Mouse (Mus musculus) embryo, embryonic 10 days (tissue): ENCODE measurements around the gene Mrpl23.

ENCODE experiments used
- DNase-seq: peaks from one replicate; pipeline ENCODE4 v3.0.0-alpha.2; 2015; ENCODE audit warnings: low spot score

The Mrpl23 gene

DNA sequence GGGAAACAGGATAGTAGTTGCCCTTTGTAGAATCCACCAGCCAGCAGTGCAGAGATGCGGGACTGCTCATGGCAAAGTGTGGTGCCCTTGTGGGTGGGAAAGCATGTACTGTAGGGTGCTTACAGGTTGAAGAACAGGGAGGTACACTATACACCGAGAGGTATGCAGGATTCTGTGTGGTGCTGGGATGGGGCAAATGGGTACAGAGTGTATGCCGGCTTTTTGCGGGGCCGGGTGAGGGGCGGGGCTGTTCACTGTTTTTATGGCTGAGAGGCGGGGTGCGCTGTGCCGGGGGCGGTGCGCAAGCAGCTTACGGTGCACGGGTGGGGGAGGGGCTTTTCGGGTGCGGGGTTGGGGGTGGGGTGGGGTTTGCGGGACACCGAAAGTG lies at the start of gene Mrpl23:
Gene Mrpl23, plus strand, starts transcription at position 16 of the 388 bp plus-strand sequence.
- DNase-seq, result no peak

GRCm38 (mm10) chr7:142483136-142483535 lies 49.4 kb upstream of the Mrpl23 start:
- peak; percentile 47 for DNase-seq

DNA sequence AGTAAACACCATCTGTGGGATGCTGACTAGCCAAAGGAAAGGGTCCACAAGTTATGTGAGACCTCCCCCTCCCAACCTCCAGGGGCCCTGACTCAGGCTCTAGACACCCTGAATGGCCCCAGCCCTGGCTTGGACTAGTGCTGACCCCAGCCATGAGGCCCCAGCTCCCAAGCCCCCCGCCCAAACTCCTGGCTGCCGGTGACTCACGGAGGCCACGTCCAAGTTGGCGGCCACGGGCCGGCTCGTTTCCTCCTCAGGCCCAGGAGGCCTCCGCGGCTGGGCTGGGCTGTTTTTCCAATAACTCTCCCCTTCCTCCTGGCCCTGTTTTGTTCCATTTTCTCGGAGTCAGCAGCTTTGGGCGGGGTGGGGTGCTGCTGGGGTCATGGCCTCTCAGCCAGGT lies 47.7 kb upstream of the Mrpl23 start:
- DNase-seq, result no peak

- DNase-seq, result no peak
Observed at GRCm38 (mm10) chr7:142486751-142487162, 45.7 kb upstream of the Mrpl23 start.

DNA sequence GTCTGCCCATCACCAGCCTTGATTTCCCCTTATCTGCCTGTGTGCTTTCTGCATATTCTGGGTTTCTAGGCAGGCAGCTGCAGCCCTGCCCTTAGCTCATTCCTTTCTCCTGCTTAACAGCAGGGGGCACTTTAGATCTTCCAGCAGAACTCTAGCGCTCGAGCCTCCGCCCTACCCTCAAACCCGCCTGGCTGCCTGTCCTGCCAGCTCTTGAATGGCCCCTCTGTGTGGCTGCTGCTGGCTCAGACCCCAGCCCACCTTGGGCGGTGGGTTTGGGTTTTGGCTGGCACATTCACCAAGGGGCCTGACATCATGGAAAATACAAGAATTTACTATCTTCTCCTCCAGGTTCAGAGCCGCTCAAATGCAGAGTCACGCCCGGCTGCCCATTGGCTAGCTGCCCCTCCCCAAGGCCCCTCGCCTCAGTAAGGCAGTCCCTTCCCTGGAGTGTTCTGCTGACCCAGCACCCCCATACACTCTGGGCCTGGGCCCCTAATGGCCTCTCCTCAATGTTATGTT lies 45.1 kb upstream of the Mrpl23 start:
- DNase-seq, result peak; percentile 89

GRCm38 (mm10) chr7:142488053-142488452 lies 44.4 kb upstream of the Mrpl23 start:
- no peak for DNase-seq

DNA sequence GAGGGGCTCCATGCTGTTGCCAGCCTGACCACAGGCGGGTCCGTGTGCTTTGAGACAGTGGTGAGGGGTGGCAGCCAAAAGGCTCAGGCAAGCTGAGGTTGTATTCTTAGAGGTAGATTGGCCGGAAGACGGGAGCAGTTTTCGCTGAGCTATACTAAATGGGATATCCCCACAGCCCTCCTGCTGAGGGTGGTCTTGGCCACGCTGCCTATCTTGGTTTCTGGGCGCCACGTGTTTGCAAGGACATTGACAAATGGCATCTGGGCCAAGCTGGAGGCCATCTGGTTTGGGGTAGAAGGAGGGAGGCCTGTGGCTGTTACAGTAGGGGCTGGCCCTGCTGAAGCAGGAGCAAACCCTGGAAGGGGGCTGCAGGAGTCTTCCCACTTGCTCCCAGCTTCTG lies 39.0 kb upstream of the Mrpl23 start:
- peak; percentile 65 for DNase-seq

DNA sequence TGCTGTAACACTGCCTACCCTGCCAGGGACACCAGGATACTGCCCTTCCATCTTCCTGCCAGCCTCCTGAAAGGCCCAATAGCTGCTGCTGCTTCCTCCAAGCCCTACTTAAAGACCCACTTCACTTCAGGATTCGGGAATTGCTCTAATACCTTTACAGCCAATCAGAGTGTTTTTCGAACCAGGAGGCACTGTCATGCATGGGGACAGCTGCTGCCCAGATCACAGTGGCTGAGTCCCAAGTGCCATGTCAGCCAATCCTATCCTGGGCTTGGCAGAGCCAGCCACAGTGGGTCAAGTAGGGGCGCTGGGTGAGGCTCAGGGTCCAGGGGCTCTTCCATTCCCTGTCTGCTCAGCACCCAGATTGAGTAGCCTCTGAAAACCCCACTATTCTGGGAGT lies 36.3 kb upstream of the Mrpl23 start:
- DNase-seq, result no peak

- no peak for DNase-seq
Observed at GRCm38 (mm10) chr7:142496800-142497199, 35.7 kb upstream of the Mrpl23 start.

DNA sequence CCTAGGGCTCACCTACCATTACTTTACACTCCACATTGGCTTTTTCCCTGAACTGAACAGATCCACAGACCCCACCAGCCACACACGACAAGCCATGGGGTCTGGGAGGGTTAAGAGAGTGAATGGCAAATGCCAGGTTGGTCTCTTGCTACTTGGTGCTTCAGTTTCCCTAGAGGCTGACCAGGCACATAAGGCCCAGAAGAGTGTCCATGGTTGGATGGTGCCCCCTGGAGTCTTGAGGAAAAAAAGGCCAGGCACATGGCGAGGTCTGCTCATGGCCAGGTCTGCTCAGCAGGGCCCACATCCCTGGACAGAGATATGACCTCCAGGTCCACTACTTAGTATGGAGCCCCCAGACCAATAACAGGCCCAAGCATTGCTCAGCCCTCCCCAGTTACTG lies 34.7 kb upstream of the Mrpl23 start:
- DNase-seq, result no peak

DNA sequence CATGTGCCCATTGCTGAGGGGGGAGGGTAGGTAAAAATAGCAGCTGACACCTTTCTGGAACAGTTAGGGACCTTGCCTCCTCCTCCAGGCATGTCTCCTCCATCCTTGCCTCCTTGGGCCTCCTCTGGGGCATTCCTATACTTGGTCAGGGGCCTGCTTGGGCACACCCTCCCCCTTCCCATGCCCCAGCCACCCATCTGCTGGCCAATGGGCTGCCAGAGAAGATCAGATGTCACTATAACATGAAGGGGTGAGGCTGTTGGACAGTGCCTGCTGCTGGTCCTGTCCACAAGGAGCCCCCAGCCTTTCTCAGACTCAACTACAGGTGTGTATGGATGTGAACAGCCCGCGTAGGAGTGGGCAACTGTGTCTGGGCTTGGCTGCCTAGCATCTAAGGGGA lies 33.9 kb upstream of the Mrpl23 start, which contains the start of gene Tnnt3:
Gene Tnnt3, plus strand, starts transcription at position 262 of the 400 bp plus-strand sequence.
- DNase-seq, result no peak

GRCm38 (mm10) chr7:142499010-142499721 lies 33.3 kb upstream of the Mrpl23 start:
- no peak for DNase-seq

DNA sequence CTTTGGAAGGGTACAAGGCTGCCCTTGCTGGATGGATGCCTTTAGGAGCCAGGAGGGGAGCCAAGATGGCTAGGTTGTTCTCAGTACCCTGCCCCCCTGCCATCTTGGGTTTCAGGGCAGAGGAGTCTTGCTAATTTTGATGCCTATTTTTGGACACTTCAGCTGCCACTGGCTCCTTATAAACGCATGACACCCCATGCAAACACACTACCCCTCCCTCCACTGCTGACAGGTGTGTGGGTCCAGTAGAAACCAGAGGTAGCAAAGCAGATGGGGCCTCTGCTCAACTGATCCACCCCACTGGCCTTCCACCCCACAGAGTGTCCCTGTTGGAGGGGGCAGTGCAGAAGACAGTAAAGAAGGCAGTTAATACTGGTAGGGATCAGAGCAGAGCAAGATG lies 32.5 kb upstream of the Mrpl23 start:
- no peak for DNase-seq

DNA sequence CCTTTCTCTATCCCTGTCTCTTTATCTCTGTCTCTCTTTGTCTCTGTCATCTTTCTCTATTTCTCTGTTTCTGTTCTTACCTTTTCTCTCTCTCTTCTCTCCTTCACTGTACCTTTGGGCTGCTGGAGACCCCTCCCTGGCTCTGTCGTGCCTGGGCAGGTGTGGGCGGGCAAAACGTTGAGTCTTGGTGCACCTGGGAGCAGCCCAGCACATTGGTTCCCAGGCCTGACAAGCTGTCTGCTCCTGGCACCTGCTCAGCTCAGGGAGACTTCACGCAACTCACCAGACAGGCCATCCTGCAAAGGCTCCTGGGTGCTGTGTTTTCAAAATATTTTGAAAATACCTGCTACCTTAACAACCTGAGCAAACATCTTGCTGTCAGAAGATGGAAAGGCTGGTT lies 29.3 kb upstream of the Mrpl23 start:
- no peak for DNase-seq

DNA sequence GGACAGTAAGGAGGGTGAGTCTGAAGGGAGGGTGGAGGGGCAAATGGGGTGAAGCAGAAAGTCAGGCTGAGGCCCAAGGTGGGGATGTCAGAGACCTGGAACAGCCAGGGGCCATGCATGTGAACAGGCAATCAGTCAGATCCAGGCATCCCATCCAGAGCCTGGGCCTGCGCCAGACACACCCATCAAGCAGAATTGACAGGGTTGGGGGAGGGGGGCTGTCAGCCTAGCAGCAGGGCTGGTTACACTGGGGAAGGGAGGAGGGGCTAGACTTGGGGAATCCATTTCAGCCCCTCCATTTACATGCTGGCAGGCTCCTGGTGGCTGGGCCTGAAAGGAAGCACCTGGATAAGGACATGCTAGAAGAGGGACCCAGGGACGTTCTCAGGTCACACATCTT lies 26.5 kb upstream of the Mrpl23 start:
- peak; percentile 50 for DNase-seq

- no peak for DNase-seq
Observed at GRCm38 (mm10) chr7:142506501-142506900, 26.0 kb upstream of the Mrpl23 start.

GRCm38 (mm10) chr7:142507453-142507852 lies 25.0 kb upstream of the Mrpl23 start:
- no peak for DNase-seq

GRCm38 (mm10) chr7:142509518-142509917 lies 23.0 kb upstream of the Mrpl23 start:
- peak; percentile 75 for DNase-seq

DNA sequence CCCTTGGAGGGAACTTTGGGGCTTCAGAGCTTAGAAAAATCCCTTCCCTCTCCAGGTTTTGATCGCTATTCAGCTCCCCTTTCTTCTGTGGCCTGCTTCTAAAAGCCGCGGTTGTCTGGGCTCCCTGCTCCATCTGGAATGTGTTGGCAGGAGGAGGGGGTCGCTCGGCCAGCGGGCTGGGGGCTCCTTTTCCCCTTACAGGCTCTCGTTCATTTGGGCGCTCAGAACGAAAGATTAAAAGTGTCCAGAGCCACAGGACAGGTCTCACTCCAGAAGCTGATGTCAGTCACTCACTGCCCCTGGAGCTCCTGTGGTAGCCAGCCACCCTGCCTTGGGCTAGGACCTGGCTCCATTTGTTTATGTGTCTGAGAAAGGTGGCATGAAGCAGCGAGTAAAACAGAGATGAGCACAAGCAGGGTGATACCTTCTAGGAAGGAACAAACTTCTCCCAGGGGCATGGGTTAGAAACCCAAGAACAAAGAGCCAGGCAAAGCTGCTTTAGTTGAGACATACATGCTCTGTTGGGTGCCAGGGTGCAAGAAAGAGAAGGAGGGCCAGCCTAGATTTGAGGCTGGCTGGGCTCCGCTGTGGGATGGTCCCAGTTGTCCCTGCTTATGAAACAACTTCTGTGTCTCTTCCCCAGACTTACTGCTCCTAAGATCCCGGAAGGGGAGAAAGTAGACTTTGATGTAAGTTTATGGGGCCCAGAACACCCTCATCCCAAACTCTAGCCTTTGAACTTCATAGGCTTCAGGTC lies 22.3 kb upstream of the Mrpl23 start:
- peak; percentile 78 for DNase-seq

- DNase-seq, result no peak
Observed at GRCm38 (mm10) chr7:142514048-142514447, 18.4 kb upstream of the Mrpl23 start.

GRCm38 (mm10) chr7:142516221-142516978 lies 16.1 kb upstream of the Mrpl23 start:
- no peak for DNase-seq

GRCm38 (mm10) chr7:142517531-142517930 lies 15.0 kb upstream of the Mrpl23 start:
- DNase-seq, result no peak

DNA sequence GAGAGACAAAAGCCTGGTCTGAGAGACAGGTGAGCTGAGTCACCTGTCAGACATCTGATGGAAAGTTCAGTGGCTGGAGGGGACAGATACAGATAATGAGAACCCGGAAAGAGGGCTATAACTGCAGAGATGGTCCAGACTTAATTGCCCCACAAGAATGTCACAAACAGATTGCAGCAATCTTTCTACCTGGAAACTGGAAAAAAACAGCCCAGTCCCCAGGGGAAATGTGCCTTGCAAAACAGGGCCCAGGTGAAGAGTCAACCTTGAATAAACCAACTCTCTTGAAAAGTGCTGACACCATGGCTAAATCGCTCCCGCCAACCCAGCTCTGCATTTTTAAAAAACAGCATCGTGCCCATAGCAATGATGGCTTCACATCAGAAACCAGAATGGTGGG lies 12.2 kb upstream of the Mrpl23 start:
- no peak for DNase-seq
